Mouse (Mus musculus) heart, adult 2 months (tissue): ENCODE results near the gene Nr3c2. TPM values are rescaled to one million over a fixed set of nuclear protein-coding genes. Genes with fewer than 3 reads are reported as not detected.

Experiments used
- DNase-seq, 2 experiments: peaks; one replicate each; pipeline ENCODE4 v3.0.0; 2021
- H3K27ac ChIP-seq: fragments of 200-600 bp; 2 replicates; pipeline ENCODE4 v1.8.1; 2022
- H3K27me3 ChIP-seq: fragments of 200-500 bp; 2 replicates; pipeline ENCODE4 v1.6.1; 2012; ENCODE audit warnings: mild to moderate bottlenecking, low read length, inconsistent platforms, mixed read lengths; ENCODE audit not compliant: control insufficient read depth, insufficient read depth
- H3K36me3 ChIP-seq: fragments of 200-500 bp; 2 replicates; pipeline ENCODE4 v1.6.1; 2012; ENCODE audit warnings: low read length, inconsistent platforms; ENCODE audit not compliant: control insufficient read depth, insufficient read depth
- H3K4me1 ChIP-seq: fragments of 200-500 bp; 2 replicates; pipeline ENCODE4 v1.6.1; 2011; ENCODE audit warnings: low read length; ENCODE audit not compliant: control insufficient read depth, insufficient read depth
- H3K4me3 ChIP-seq: fragments of 200-600 bp; 2 replicates; pipeline ENCODE4 v1.8.1; 2022
- H3K79me2 ChIP-seq: fragments of 200-500 bp; replicated peaks from 2 replicates; pipeline ENCODE4 v1.6.1; 2012; ENCODE audit warnings: mild to moderate bottlenecking, inconsistent platforms, low read length, moderate library complexity, mixed read lengths; ENCODE audit not compliant: control insufficient read depth, insufficient read depth
- H3K9ac ChIP-seq: fragments of 200-500 bp; 2 replicates; pipeline ENCODE4 v1.6.1; 2012; ENCODE audit warnings: low read depth, mild to moderate bottlenecking, control low read depth, inconsistent platforms, low read length, mixed read lengths
- CTCF ChIP-seq: fragments of 200-600 bp; IDR thresholded peaks from 2 replicates; pipeline ENCODE4 v1.8.1; 2022; ENCODE audit warnings: antibody characterized with exemption, mild to moderate bottlenecking, moderate library complexity
- EP300 ChIP-seq: fragments of 200-500 bp; IDR thresholded peaks from 2 replicates; pipeline ENCODE4 v1.6.1; 2011; ENCODE audit warnings: low read depth, low read length, control low read depth; ENCODE audit not compliant: insufficient read depth
- POLR2A ChIP-seq: fragments of 200-500 bp; IDR thresholded peaks from 2 replicates; pipeline ENCODE4 v1.6.1; 2011; ENCODE audit warnings: mild to moderate bottlenecking, low read depth, low read length, control low read depth; ENCODE audit not compliant: insufficient read depth
- WGBS: fragments of 180-500 bp; shearing (Covaris S2); methylation state at CpG from one replicate; pipeline ENCODE4 v1.1.7; 2018; 5-methylcytosine and 5-hydroxymethylcytosine counted together
- intact Hi-C: fragments of 180-260 bp; cut with DNase I; formaldehyde crosslinking; loops from one replicate; pipeline ENCODE4 v1.15.1; 2025
- polyA plus RNA-seq: library from polyadenylated mRNA; depleted of rRNA; stranded (reverse); fragments of >200 nt; gene quantifications from 2 replicates; pipeline ENCODE4 v1.2.3, GENCODE M21; 2012
- total RNA-seq, 2 experiments: library from RNA; stranded (reverse); gene quantifications; 2 replicates each; pipeline ENCODE4 v1.2.3; 2021

Nr3c2 gene
- total and polyA plus RNA-seq, 3 experiments, result 7.0 to 27.8 (median 21.1) TPM

- Histone ChIP-seq H3K27ac (no peak overlapping the region), H3K4me3 (no peak overlapping the region), H3K36me3 (peaks cover 5% of the 10 kb centered on the region; the same call in 1 of the 2 replicates), H3K27me3 (no peaks in the 10 kb centered on the region), H3K9ac (no peak overlapping the region), H3K79me2 (no peaks in the 10 kb centered on the region), H3K4me1 (peaks cover 5% of the 10 kb centered on the region; the same call in 1 of the 2 replicates)
- DNase-seq, result no peak
- WGBS, result 86% methylated on average over 5 of the region's 5 CpGs
- intact Hi-C loops, result no loop called here
- no peak for TF ChIP-seq POLR2A
- TF ChIP-seq CTCF, result no peak
- TF ChIP-seq EP300, result no peak
Measured at GRCm38 (mm10) chr8:77251134-77251533, 351.9 kb downstream of the Nr3c2 start.

GRCm38 (mm10) chr8:77254466-77254865 lies 355.2 kb downstream of the Nr3c2 start:
- TF ChIP-seq EP300, result no peak
- no peak for TF ChIP-seq POLR2A
- TF ChIP-seq CTCF, result no peak
- H3K4me3 ChIP-seq, result no peak overlapping the region
- H3K27me3 ChIP-seq, result no peaks in the 10 kb centered on the region
- 58% methylated on average over 5 of the region's 5 CpGs for WGBS
- peaks cover 5% of the 10 kb centered on the region; the same call in 1 of the 2 replicates for H3K36me3 ChIP-seq
- no peak for DNase-seq
- H3K4me1 ChIP-seq, result peaks cover 5% of the 10 kb centered on the region; the same call in 1 of the 2 replicates
- no peak overlapping the region for H3K9ac ChIP-seq
- intact Hi-C loops, result no loop called here
- no peaks in the 10 kb centered on the region for H3K79me2 ChIP-seq
- no peak overlapping the region for H3K27ac ChIP-seq

- H3K9ac ChIP-seq, result no peak overlapping the region
- DNase-seq, result no peak
- TF ChIP-seq CTCF, result no peak
- no peak for TF ChIP-seq POLR2A
- no peak for TF ChIP-seq EP300
- no peaks in the 10 kb centered on the region for H3K27me3 ChIP-seq
- peaks cover 2% of the 10 kb centered on the region; the same call in 1 of the 2 replicates for H3K79me2 ChIP-seq
- no peak overlapping the region for H3K4me3 ChIP-seq
- intact Hi-C loops, result no loop called here
- H3K36me3 ChIP-seq, result peaks cover 5% of the 10 kb centered on the region; the same call in 1 of the 2 replicates
- H3K27ac ChIP-seq, result no peak overlapping the region
- peaks cover 5% of the 10 kb centered on the region; the same call in 1 of the 2 replicates for H3K4me1 ChIP-seq
- WGBS, result 93% methylated on average over 5 of the region's 5 CpGs
Measured at GRCm38 (mm10) chr8:77256450-77257084, 357.3 kb downstream of the Nr3c2 start.

GRCm38 (mm10) chr8:77257085-77257451 lies 357.8 kb downstream of the Nr3c2 start:
- no peak for DNase-seq
- no peak for TF ChIP-seq POLR2A
- no peak for TF ChIP-seq CTCF
- no peak for TF ChIP-seq EP300
- intact Hi-C loops, result no loop called here
- 87% methylated on average over 12 of the region's 12 CpGs for WGBS
- H3K27ac ChIP-seq, result no peak overlapping the region
- H3K4me1 ChIP-seq, result peaks cover 5% of the 10 kb centered on the region; the same call in 1 of the 2 replicates
- H3K4me3 ChIP-seq, result no peak overlapping the region
- H3K36me3 ChIP-seq, result peaks cover 5% of the 10 kb centered on the region; the same call in 1 of the 2 replicates
- H3K27me3 ChIP-seq, result no peaks in the 10 kb centered on the region
- no peak overlapping the region for H3K9ac ChIP-seq
- peaks cover 2% of the 10 kb centered on the region; the same call in 1 of the 2 replicates for H3K79me2 ChIP-seq

- no peaks in the 10 kb centered on the region for H3K4me1 ChIP-seq
- H3K79me2 ChIP-seq, result peaks cover 2% of the 10 kb centered on the region; the same call in 1 of the 2 replicates
- intact Hi-C loops, result no loop called here
- no peak for TF ChIP-seq EP300
- TF ChIP-seq POLR2A, result no peak
- TF ChIP-seq CTCF, result no peak
- no peak overlapping the region for H3K4me3 ChIP-seq
- H3K27me3 ChIP-seq, result no peaks in the 10 kb centered on the region
- H3K27ac ChIP-seq, result no peak overlapping the region
- no peak for DNase-seq
- no peaks in the 10 kb centered on the region for H3K36me3 ChIP-seq
- 93% methylated on average over 6 of the region's 6 CpGs for WGBS
- no peak overlapping the region for H3K9ac ChIP-seq
Measured at GRCm38 (mm10) chr8:77261215-77261614, 362.0 kb downstream of the Nr3c2 start.
